Mouse (Mus musculus) CH12.LX (cell line): ENCODE measurements around the gene Map3k7. TPM values are rescaled to one million over a fixed set of nuclear protein-coding genes. Genes with fewer than 3 reads are reported as not detected.
A peak's percentile ranks its signal among the peaks of the same experiment; 100 is the strongest.

ENCODE experiments used
- DNase-seq: peaks from one replicate; pipeline ENCODE4 v3.0.0-alpha.2; 2013; ENCODE audit errors: extremely low read depth
- H3K27ac ChIP-seq: 2 replicates; pipeline ENCODE4 v1.5.1; 2012; ENCODE audit warnings: low read depth, mild to moderate bottlenecking, control low read depth, moderate library complexity; ENCODE audit not compliant: insufficient read depth
- H3K27me3 ChIP-seq: replicated peaks from 2 replicates; pipeline ENCODE3; 2012; ENCODE audit warnings: inconsistent platforms
- H3K36me3 ChIP-seq, 2 experiments: replicated peaks in 1 of 2; 2 replicates each; pipeline versions ENCODE3 to v1.6.1; 2012; ENCODE audit warnings: inconsistent platforms in 1 of 2, low read length in 1 of 2, mild to moderate bottlenecking in 1 of 2, mixed read lengths in 1 of 2, moderate library complexity in 1 of 2; ENCODE audit not compliant: control insufficient read depth in 1 of 2, insufficient read depth in 1 of 2
- H3K4me1 ChIP-seq, 2 experiments: 2 replicates each; pipeline ENCODE4 v1.6.1; 2012; ENCODE audit warnings: inconsistent platforms in 1 of 2, moderate library complexity in 1 of 2; ENCODE audit not compliant: insufficient read depth in 2 of 2, control insufficient read depth in 1 of 2
- H3K4me2 ChIP-seq: 2 replicates; pipeline ENCODE4 v1.6.1; 2012; ENCODE audit warnings: low read depth, mild to moderate bottlenecking, control low read depth; ENCODE audit not compliant: poor library complexity, insufficient read depth, severe bottlenecking
- H3K4me3 ChIP-seq, 3 experiments: fragments of 150-350 bp in 1 of 3; sonication (generic) in 1 of 3; replicated peaks in 1 of 3; 2 replicates each; pipeline versions ENCODE3 to v1.5.1; 2011 to 2012; ENCODE audit warnings: low read depth in 2 of 3, low read length in 2 of 3, mild to moderate bottlenecking in 2 of 3, moderate library complexity in 2 of 3, control low read depth in 1 of 3, improper control_type of control experiment in 1 of 3, inconsistent platforms in 1 of 3, mixed read lengths in 1 of 3; ENCODE audit not compliant: poor library complexity in 1 of 3
- H3K79me2 ChIP-seq: replicated peaks from 2 replicates; pipeline ENCODE4 v1.6.1; 2012; ENCODE audit warnings: mild to moderate bottlenecking, moderate library complexity; ENCODE audit not compliant: control insufficient read depth, poor library complexity, insufficient read depth, severe bottlenecking; ENCODE audit errors: extremely low read depth
- H3K9ac ChIP-seq: 2 replicates; pipeline ENCODE4 v1.6.1; 2012; ENCODE audit warnings: low read depth, mild to moderate bottlenecking, control low read depth, moderate library complexity; ENCODE audit not compliant: insufficient read depth
- H3K9me3 ChIP-seq: replicated peaks from 2 replicates; pipeline ENCODE3; 2012; ENCODE audit warnings: low read length, inconsistent platforms, mixed read lengths
- BHLHE40 ChIP-seq: IDR thresholded peaks from 2 replicates; pipeline ENCODE4 v1.6.1; 2011; ENCODE audit warnings: mild to moderate bottlenecking, low read depth, low read length, improper control_type of control experiment
- CHD1 ChIP-seq: IDR thresholded peaks from 2 replicates; pipeline ENCODE4 v1.6.1; 2012; ENCODE audit warnings: low read depth, low read length, improper control_type of control experiment, inconsistent platforms
- CTCF ChIP-seq, 2 experiments: IDR thresholded peaks in 1 of 2; conservative IDR thresholded peaks in 1 of 2; 2 replicates each; pipeline ENCODE4 v1.5.1; 2011 to 2012; ENCODE audit warnings: low read depth in 2 of 2, low read length in 2 of 2, improper control_type of control experiment in 1 of 2, inconsistent platforms in 1 of 2, mild to moderate bottlenecking in 1 of 2, moderate library complexity in 1 of 2
- E2F4 ChIP-seq: IDR thresholded peaks from 2 replicates; pipeline ENCODE4 v1.6.1; 2011; ENCODE audit warnings: low read depth, low read length, improper control_type of control experiment; ENCODE audit not compliant: insufficient replicate concordance
- ELF1 ChIP-seq: IDR thresholded peaks from 2 replicates; pipeline ENCODE4 v1.6.1; 2014; ENCODE audit warnings: low read depth, mild to moderate bottlenecking, inconsistent platforms, low read length, improper control_type of control experiment
- EP300 ChIP-seq: IDR thresholded peaks from 2 replicates; pipeline ENCODE4 v1.6.1; 2011; ENCODE audit warnings: low read length, improper control_type of control experiment
- ETS1 ChIP-seq: conservative IDR thresholded peaks from 2 replicates; pipeline ENCODE4 v1.6.1; 2012; ENCODE audit warnings: low read depth, mild to moderate bottlenecking, inconsistent platforms, low read length, improper control_type of control experiment, moderate library complexity
- GABPA ChIP-seq: IDR thresholded peaks from 2 replicates; pipeline ENCODE4 v1.6.1; 2012; ENCODE audit warnings: low read depth, low read length, improper control_type of control experiment, inconsistent platforms; ENCODE audit not compliant: insufficient replicate concordance
- HCFC1 ChIP-seq: IDR thresholded peaks from 2 replicates; pipeline ENCODE4 v1.6.1; 2012; ENCODE audit warnings: low read depth, mild to moderate bottlenecking, inconsistent platforms, low read length, improper control_type of control experiment
- IRF4 ChIP-seq: IDR thresholded peaks from 2 replicates; pipeline ENCODE4 v1.6.1; 2014; ENCODE audit warnings: low read depth, mild to moderate bottlenecking, inconsistent platforms, low read length, improper control_type of control experiment
- JUND ChIP-seq: conservative IDR thresholded peaks from 2 replicates; pipeline ENCODE4 v1.6.1; 2011; ENCODE audit warnings: low read depth, low read length, improper control_type of control experiment
- KAT2A ChIP-seq: IDR thresholded peaks from 2 replicates; pipeline ENCODE4 v1.6.1; 2012; ENCODE audit warnings: low read length, improper control_type of control experiment, inconsistent platforms; ENCODE audit not compliant: insufficient replicate concordance
- MAFK ChIP-seq: IDR thresholded peaks from 2 replicates; pipeline ENCODE4 v1.6.1; 2011; ENCODE audit warnings: low read length, improper control_type of control experiment; ENCODE audit not compliant: insufficient replicate concordance
- MAX ChIP-seq: IDR thresholded peaks from 2 replicates; pipeline ENCODE4 v1.6.1; 2011; ENCODE audit warnings: low read length, improper control_type of control experiment
- MAZ ChIP-seq: IDR thresholded peaks from 2 replicates; pipeline ENCODE4 v1.6.1; 2012; ENCODE audit warnings: low read depth, mild to moderate bottlenecking, inconsistent platforms, low read length, improper control_type of control experiment, moderate library complexity
- MEF2A ChIP-seq: IDR thresholded peaks from 2 replicates; pipeline ENCODE4 v1.6.1; 2014; ENCODE audit warnings: low read depth, mild to moderate bottlenecking, inconsistent platforms, low read length, improper control_type of control experiment, borderline replicate concordance
- MXI1 ChIP-seq: IDR thresholded peaks from 2 replicates; pipeline ENCODE4 v1.6.1; 2011; ENCODE audit warnings: mild to moderate bottlenecking, low read depth, low read length, improper control_type of control experiment
- MYC ChIP-seq: IDR thresholded peaks from 2 replicates; pipeline ENCODE4 v1.6.1; 2011; ENCODE audit warnings: low read depth, mild to moderate bottlenecking, improper control_type of control experiment, low read length
- NELFE ChIP-seq: IDR thresholded peaks from 2 replicates; pipeline ENCODE4 v1.6.1; 2011; ENCODE audit warnings: low read depth, low read length, improper control_type of control experiment
- NRF1 ChIP-seq: IDR thresholded peaks from 2 replicates; pipeline ENCODE4 v1.6.1; 2014; ENCODE audit warnings: low read depth, mild to moderate bottlenecking, inconsistent platforms, low read length, improper control_type of control experiment, moderate library complexity
- PAX5 ChIP-seq: IDR thresholded peaks from 2 replicates; pipeline ENCODE4 v1.6.1; 2012; ENCODE audit warnings: low read length, inconsistent platforms, mixed read lengths
- POLR2A ChIP-seq: IDR thresholded peaks from 2 replicates; pipeline ENCODE4 v1.6.1; 2011; ENCODE audit warnings: low read depth, mild to moderate bottlenecking, improper control_type of control experiment, low read length
- POLR2AphosphoS2 ChIP-seq: IDR thresholded peaks from 2 replicates; pipeline ENCODE4 v1.6.1; 2011; ENCODE audit warnings: low read depth, low read length, improper control_type of control experiment
- RAD21 ChIP-seq: IDR thresholded peaks from 2 replicates; pipeline ENCODE4 v1.6.1; 2011; ENCODE audit warnings: low read depth, mild to moderate bottlenecking, low read length, improper control_type of control experiment, moderate library complexity
- RCOR1 ChIP-seq: conservative IDR thresholded peaks from 2 replicates; pipeline ENCODE4 v1.6.1; 2012; ENCODE audit warnings: low read depth, mild to moderate bottlenecking, inconsistent platforms, low read length, improper control_type of control experiment
- SMC3 ChIP-seq: IDR thresholded peaks from 2 replicates; pipeline ENCODE4 v1.6.1; 2011; ENCODE audit warnings: low read depth, low read length, improper control_type of control experiment
- TBP ChIP-seq: conservative IDR thresholded peaks from 2 replicates; pipeline ENCODE4 v1.6.1; 2011; ENCODE audit warnings: low read depth, low read length, improper control_type of control experiment
- TCF12 ChIP-seq: IDR thresholded peaks from 2 replicates; pipeline ENCODE4 v1.6.1; 2014; ENCODE audit warnings: low read depth, mild to moderate bottlenecking, inconsistent platforms, low read length, improper control_type of control experiment
- UBTF ChIP-seq: IDR thresholded peaks from 2 replicates; pipeline ENCODE4 v1.6.1; 2012; ENCODE audit warnings: low read depth, mild to moderate bottlenecking, inconsistent platforms, low read length, improper control_type of control experiment, moderate library complexity
- USF2 ChIP-seq: conservative IDR thresholded peaks from 2 replicates; pipeline ENCODE4 v1.6.1; 2011; ENCODE audit warnings: low read depth, low read length, improper control_type of control experiment
- ZC3H11A ChIP-seq: IDR thresholded peaks from 2 replicates; pipeline ENCODE4 v1.6.1; 2012; ENCODE audit warnings: low read depth, mild to moderate bottlenecking, inconsistent platforms, low read length, improper control_type of control experiment
- ZKSCAN1 ChIP-seq: IDR thresholded peaks from 2 replicates; pipeline ENCODE4 v1.6.1; 2012; ENCODE audit warnings: low read depth, inconsistent platforms, low read length, improper control_type of control experiment, borderline replicate concordance
- ZNF384 ChIP-seq: IDR thresholded peaks from 2 replicates; pipeline ENCODE4 v1.6.1; 2012; ENCODE audit warnings: low read depth, low read length, improper control_type of control experiment, inconsistent platforms
- dilution Hi-C: fragments of 300-500 bp; cut with MboI; formaldehyde crosslinking; loops from 2 replicates; pipeline ENCODE4 v1.14.3; 2020; ENCODE audit warnings: low sequenced_read_pairs; ENCODE audit not compliant: extremely low pct_unique_long_range_greater_than_20kb, extremely low pct_ligation_motif_present
- in situ Hi-C: fragments of 300-500 bp; cut with MboI; formaldehyde crosslinking; loops from 3 replicates; pipeline ENCODE4 v1.14.3; 2019; ENCODE audit warnings: low sequenced_read_pairs, low pct_ligation_motif_present, low pct_unique_long_range_greater_than_20kb, mixed read lengths
- polyA plus RNA-seq: library from polyadenylated mRNA; unstranded; fragments of >175 nt; gene quantifications from 2 replicates; pipeline ENCODE4 v1.2.1, GENCODE M21; 2012; ENCODE audit warnings: low read depth; ENCODE audit not compliant: insufficient read length
- total RNA-seq, 2 experiments: library from RNA; depleted of rRNA; stranded (reverse); fragments of 300-350 nt in 1 of 2; fragments of >200 nt in 1 of 2; gene quantifications; 2 replicates each; pipeline ENCODE4 v1.2.3; 2012 to 2014

The Map3k7 gene
- total and polyA plus RNA-seq, 3 experiments = 41.7 to 63.7 (median 43.9) TPM

DNA sequence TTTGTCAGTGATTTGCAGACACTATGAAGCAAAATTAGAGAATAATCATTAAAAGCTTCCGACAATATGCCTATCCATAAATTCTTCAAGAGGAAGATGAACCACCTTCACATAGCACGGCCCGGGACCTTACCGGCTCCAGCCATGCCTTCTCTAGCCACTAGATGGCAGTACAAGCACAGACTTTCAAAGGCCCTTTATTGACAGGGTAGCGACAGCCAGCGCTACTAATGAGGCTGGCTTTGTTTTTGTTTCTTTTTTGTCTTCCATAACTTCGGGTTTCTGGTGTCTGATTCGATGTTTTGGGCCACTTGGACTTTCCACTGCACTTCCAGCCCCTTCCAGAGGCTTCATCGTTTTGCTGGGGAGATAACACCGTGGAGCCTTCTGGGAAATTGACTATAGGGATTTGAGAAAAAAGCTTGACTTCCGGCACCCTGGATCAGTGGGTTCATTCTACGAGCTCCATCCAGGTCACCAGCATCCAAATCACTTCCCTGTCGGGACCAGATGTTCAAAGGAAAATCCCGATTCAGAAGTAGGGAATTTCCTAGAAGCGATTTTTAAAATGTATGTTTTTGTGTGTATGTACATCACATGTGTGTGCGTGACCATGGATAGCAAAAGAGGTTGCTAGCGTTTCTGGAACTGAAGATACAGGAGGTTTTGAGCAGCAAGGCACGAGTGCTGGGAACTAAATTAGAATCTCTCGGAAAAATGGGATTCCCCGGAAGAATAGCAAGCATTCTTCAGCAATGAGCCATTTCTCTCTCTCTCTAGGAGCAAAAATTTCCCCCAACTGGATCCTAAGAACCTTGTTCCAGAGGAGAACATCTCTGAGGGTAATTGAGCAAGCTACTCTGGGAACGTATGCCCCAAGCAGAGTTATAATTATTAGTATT lies 91.5 kb downstream of the Map3k7 start:
- no peak overlapping the region for H3K27ac ChIP-seq
- H3K79me2 ChIP-seq = no peaks in the 10 kb centered on the region
- TF ChIP-seq HCFC1 (no peak; the same call in 1 of the 2 replicates), TBP (0 out of 2 replicates have a peak, but pooled peaks have one; percentile 70), MXI1 (0 out of 2 replicates have a peak, but pooled peaks have one; percentile 38), MAFK (no peak), PAX5 (no peak), ETS1 (no peak), UBTF (no peak), BHLHE40 (no peak; the same call in 1 of the 2 replicates), CTCF (conservative IDR thresholded peaks at IDR 0.05 in 1 of 2, IDR thresholded peaks at IDR 0.05 in 1 of 2; ENCODE audit: low read depth in 2 of 2, low read length in 2 of 2) (peak; percentile 84 to 92), IRF4 (no peak; the same call in 1 of the 2 replicates), SMC3 (peak; percentile 69), EP300 (no peak), NELFE (0 out of 2 replicates have a peak, but pooled peaks have one; percentile 15), JUND (no peak), KAT2A (no peak), GABPA (no peak), MAX (0 out of 2 replicates have a peak, but pooled peaks have one; percentile 37), CHD1 (no peak), ZC3H11A (peak; percentile 4; the same call in 1 of the 2 replicates), NRF1 (no peak), USF2 (no peak), ZKSCAN1 (no peak), POLR2A (no peak), MAZ (no peak), ZNF384 (no peak), RAD21 (peak; percentile 88), E2F4 (no peak), POLR2AphosphoS2 (no peak), RCOR1 (no peak), TCF12 (no peak), ELF1 (peak; percentile 34; the same call in 1 of the 2 replicates), MEF2A (no peak), MYC (0 out of 2 replicates have a peak, but pooled peaks have one; percentile 47)
- peak overlapping the region; percentile 98 for H3K4me2 ChIP-seq
- H3K4me3 ChIP-seq = peak overlapping the region; percentile 45 to 58 (median 54)
- H3K9me3 ChIP-seq = no peaks in the 10 kb centered on the region
- in situ Hi-C loops = loop anchor here (10.0 kb wide), 3 partner anchors 81 to 509 kb away; no protein-coding TSS in a partner anchor
- peak overlapping the region; percentile 46 for H3K9ac ChIP-seq
- H3K36me3 ChIP-seq = no peaks in the 10 kb centered on the region
- dilution Hi-C loops = no loop called here
- H3K4me1 ChIP-seq = peaks cover 3 to 7% of the 10 kb centered on the region in 2 experiments; a peak in 3 of 4 replicates
- DNase-seq = peak; percentile 83
- no peaks in the 10 kb centered on the region for H3K27me3 ChIP-seq
